Comparison of ENCODE assay signal across 7 mouse cellular contexts in genomic region chr6:72926755-72927482, GRCm38 (mm10). TPM values are rescaled to one million over a fixed set of nuclear protein-coding genes. Genes with fewer than 3 reads are reported as not detected.
DNase-seq lines count a peak whose midpoint lies in the region; ATAC-seq and TF ChIP-seq lines count a peak whose summit lies in the region.

No protein-coding gene starts in this region.

- TF ChIP-seq CTCF in spleen, adult 2 months (IDR thresholded peaks at IDR 0.05; ENCODE audit: extremely low read depth, insufficient read depth, insufficient read length, insufficient replicate concordance), result no peak

- no peak overlapping the region for H3K4me3 ChIP-seq in spleen, adult 2 months (ENCODE audit: extremely low read depth, insufficient read depth, insufficient read length)
- no peak overlapping the region for H3K4me3 ChIP-seq in heart, embryonic 12.5 days

- no peak for TF ChIP-seq POLR2A in spleen, adult 2 months (IDR thresholded peaks at IDR 0.05; ENCODE audit: low read depth, low read length)

- no peaks in the 10 kb centered on the region for H3K27me3 ChIP-seq in spleen, adult 2 months (ENCODE audit: control insufficient read depth, insufficient read depth, low read length)
- H3K27me3 ChIP-seq in heart, embryonic 12.5 days (replicated peaks), result no peaks in the 10 kb centered on the region

- no peak for DNase-seq in spleen, adult 2 months (ENCODE audit: low read depth in 1 of 2, low spot score in 2 of 2)
- no peak for DNase-seq in spleen, postnatal 4 days (ENCODE audit: low spot score in 2 of 2)
- DNase-seq in embryo, embryonic 11 days, result peak; percentile 59
- DNase-seq in kidney, postnatal 4 days, result peak; percentile 65 to 75
- DNase-seq in ovary, postnatal 14 days (ENCODE audit: low spot score), result peak; percentile 18
- DNase-seq in layer of hippocampus, adult 18-20 months (ENCODE audit: low spot score in 2 of 2), result no peak

- ATAC-seq in heart, embryonic 12.5 days (ENCODE audit: insufficient number of reproducible peaks, low FRiP score), result peak; percentile 85

- WGBS in spleen, adult 2 months, result 47% methylated on average over 9 of the region's 9 CpGs
- WGBS in heart, embryonic 12.5 days, result 8% methylated on average over 9 of the region's 9 CpGs

- peak overlapping the region; percentile 25 for H3K4me2 ChIP-seq in heart, embryonic 12.5 days

- no peaks in the 10 kb centered on the region; the same call in 1 of the 2 replicates for H3K4me1 ChIP-seq in spleen, adult 2 months (ENCODE audit: control insufficient read depth, insufficient read depth, insufficient read length)
- peaks cover 13% of the 10 kb centered on the region for H3K4me1 ChIP-seq in heart, embryonic 12.5 days (replicated peaks)

- H3K9ac ChIP-seq in heart, embryonic 12.5 days, result no peak overlapping the region

- H3K27ac ChIP-seq in spleen, adult 2 months (ENCODE audit: insufficient read depth, low read length), result 0 out of 2 replicates have a peak overlapping the region, but pooled peaks have one; percentile 5
- peak overlapping the region; percentile 72 for H3K27ac ChIP-seq in heart, embryonic 12.5 days (ENCODE audit: poor library complexity, severe bottlenecking)

- H3K9me3 ChIP-seq in heart, embryonic 12.5 days (replicated peaks), result no peaks in the 10 kb centered on the region

- H3K36me3 ChIP-seq in spleen, adult 2 months (ENCODE audit: control insufficient read depth, insufficient read depth, low read length), result no peaks in the 10 kb centered on the region
- H3K36me3 ChIP-seq in heart, embryonic 12.5 days, result no peaks in the 10 kb centered on the region

RNA-seq across cellular contexts. Expression of gene Kcmf1, which starts 27.1 kb away (rescaled TPM):
- 94.1 and 116 TPM in 2 replicates for polyA plus RNA-seq in spleen, adult 2 months (2012; rRNA removed)
- polyA plus RNA-seq in heart, embryonic 12.5 days (2016; fragmentation: Nextera tagmentation; extraction: Ambion mirVana), result 46.2 and 50.8 TPM in 2 replicates
- 10 to 100 TPM; 64.2 to 65.8 TPM for total RNA-seq in layer of hippocampus, adult 18-20 months (2021)

RNA-seq across cellular contexts. Expression of gene Tmsb10, which starts 31.6 kb away (rescaled TPM):
- 143 TPM in 2 replicates for polyA plus RNA-seq in spleen, adult 2 months (2012; rRNA removed)
- 2,303 and 2,375 TPM in 2 replicates for polyA plus RNA-seq in heart, embryonic 12.5 days (2016; fragmentation: Nextera tagmentation; extraction: Ambion mirVana)
- total RNA-seq in layer of hippocampus, adult 18-20 months (2021), result 100 to 1,000 TPM; 264 to 325 TPM

Comparison
In these comparisons a context has a peak if more than half of its experiments do, and no peak if none do; other contexts are left out.
1. DNase-seq: peak in embryo, embryonic 11 days (single experiment), kidney, postnatal 4 days (2 of 2) and ovary, postnatal 14 days (single experiment); none in spleen, adult 2 months (0 of 2), spleen, postnatal 4 days (0 of 2) and layer of hippocampus, adult 18-20 months (0 of 2).
2. RNA of gene Tmsb10, which starts 31.6 kb away (polyA plus RNA-seq): 2,303 to 2,375 TPM in heart, embryonic 12.5 days; 143 TPM in spleen, adult 2 months; every median in the first group is over 10 times any median in the second.